Comparison of ENCODE assay signal across 20 mouse cellular contexts in the genomic region with DNA sequence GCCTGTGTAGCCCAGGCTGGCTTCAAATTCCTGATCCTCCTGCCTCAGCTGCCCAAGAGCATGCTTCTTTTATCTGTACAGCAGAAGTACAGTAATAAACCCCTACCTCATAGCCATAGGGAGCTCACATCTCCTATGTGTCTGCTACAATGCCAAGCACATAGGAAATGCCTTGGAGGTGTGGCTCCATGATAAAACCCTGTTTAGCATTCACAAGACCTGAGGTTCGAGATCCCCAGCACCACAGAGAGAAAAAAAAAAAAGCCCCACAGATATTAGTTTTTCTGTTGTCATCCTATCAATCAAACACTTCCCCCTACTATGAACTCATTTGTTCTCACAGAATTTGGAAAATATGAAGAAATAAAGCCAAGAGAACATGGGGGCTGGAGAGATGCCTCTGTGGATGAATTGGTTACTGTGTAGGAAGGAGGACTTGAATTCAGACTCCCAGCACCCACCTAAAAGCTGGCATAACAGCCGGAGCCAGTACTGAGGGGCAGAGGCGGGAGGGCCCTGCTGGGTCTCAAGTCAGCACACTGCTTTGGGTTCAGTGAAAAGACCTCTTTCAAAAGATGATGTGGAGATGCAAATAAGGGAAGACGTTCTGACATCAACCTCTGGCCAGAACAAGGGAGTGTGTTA. TPM values are rescaled to one million over a fixed set of nuclear protein-coding genes. Genes with fewer than 3 reads are reported as not detected.
A peak's percentile ranks its signal among the peaks of the same experiment; 100 is the strongest.
DNase-seq lines count a peak whose midpoint lies in the region; ATAC-seq lines count a peak whose summit lies in the region.
"Had no signal": no experiment of that assay in that cellular context is flagged by ENCODE, and none has a peak within 500 bp of the region (broad histone marks: within the 10 kb centered on the region; RNA-seq: fewer than 3 reads in every experiment).

No protein-coding gene starts in this region.

- 0 out of 2 replicates have a peak overlapping the region, but pooled peaks have one; percentile 6 for H3K9ac ChIP-seq in liver, embryonic 13.5 days
- no peak overlapping the region for H3K9ac ChIP-seq in liver, embryonic 15.5 days
- H3K9ac ChIP-seq: forebrain, embryonic 13.5 days; forebrain, postnatal 0 days; heart, embryonic 12.5 days; hindbrain, embryonic 14.5 days had no signal

- no peaks in the 10 kb centered on the region for H3K27me3 ChIP-seq in liver, embryonic 13.5 days
- H3K27me3 ChIP-seq in liver, embryonic 15.5 days = no peaks in the 10 kb centered on the region

- no peak overlapping the region for H3K4me2 ChIP-seq in liver, embryonic 13.5 days
- H3K4me2 ChIP-seq in liver, embryonic 15.5 days = no peak overlapping the region
- H3K4me2 ChIP-seq: forebrain, embryonic 13.5 days; heart, embryonic 12.5 days; hindbrain, embryonic 14.5 days had no signal

- peaks cover 59% of the 10 kb centered on the region for H3K4me1 ChIP-seq in liver, embryonic 13.5 days (replicated peaks)
- peaks cover 63% of the 10 kb centered on the region for H3K4me1 ChIP-seq in liver, embryonic 15.5 days (replicated peaks)
- H3K4me1 ChIP-seq: heart, embryonic 12.5 days; hindbrain, embryonic 10.5 days had no signal

- H3K36me3 ChIP-seq in liver, embryonic 13.5 days = no peaks in the 10 kb centered on the region
- H3K36me3 ChIP-seq in liver, embryonic 15.5 days (replicated peaks) = 0 out of 2 replicates have a peak, but pooled peaks cover 3% of the 10 kb centered on the region
- H3K36me3 ChIP-seq: embryonic facial prominence, embryonic 10.5 days; heart, embryonic 12.5 days; hindbrain, embryonic 10.5 days had no signal

- H3K4me3 ChIP-seq in liver, embryonic 13.5 days (replicated peaks) = no peak overlapping the region
- H3K4me3 ChIP-seq in liver, embryonic 15.5 days (replicated peaks) = no peak overlapping the region
- H3K4me3 ChIP-seq: embryonic facial prominence, embryonic 10.5 days; forebrain, embryonic 13.5 days; gastrocnemius, adult 2 months; heart, embryonic 12.5 days; hindbrain, embryonic 10.5 days had no signal

- no peak for ATAC-seq in liver, embryonic 13.5 days (ENCODE audit: low read depth)
- ATAC-seq in liver, embryonic 15.5 days (ENCODE audit: insufficient read depth) = no peak
- ATAC-seq: forebrain, embryonic 13.5 days; forebrain, postnatal 0 days had no signal

- peaks cover 10% of the 10 kb centered on the region for H3K9me3 ChIP-seq in liver, embryonic 13.5 days (replicated peaks)
- no peaks in the 10 kb centered on the region for H3K9me3 ChIP-seq in liver, embryonic 15.5 days (replicated peaks)
- H3K9me3 ChIP-seq: forebrain, embryonic 13.5 days had no signal

- 56% methylated on average over 4 of the region's 4 CpGs for WGBS in liver, embryonic 13.5 days (ENCODE audit: insufficient replicate concordance)
- WGBS in liver, embryonic 15.5 days (ENCODE audit: insufficient replicate concordance) = 62% methylated on average over 4 of the region's 4 CpGs

- H3K27ac ChIP-seq in liver, embryonic 13.5 days = peak overlapping the region; percentile 63
- H3K27ac ChIP-seq in liver, embryonic 15.5 days (replicated peaks) = peak overlapping the region; percentile 45; the same call in 1 of the 2 replicates
- H3K27ac ChIP-seq: embryonic facial prominence, embryonic 10.5 days; forebrain, embryonic 13.5 days; gastrocnemius, adult 2 months; hindbrain, embryonic 10.5 days; hindbrain, embryonic 14.5 days had no signal

- peak; percentile 49 for DNase-seq in layer of hippocampus, adult 11-12 months (ENCODE audit: low spot score)
- no peak for DNase-seq in layer of hippocampus, adult 9-10 months (ENCODE audit: low spot score)
- no peak for DNase-seq in liver, embryonic 13.5 days
- DNase-seq in liver = no peak
- no peak for DNase-seq in urinary bladder, postnatal 10 days (ENCODE audit: low spot score)
- DNase-seq in frontal cortex, postnatal 10 days (ENCODE audit: low spot score in 2 of 2) = no peak
- DNase-seq: adrenal gland, adult 2 months; adrenal gland, postnatal 36 days; cerebellum, adult 11 months; cerebellum, adult 9-10 months; forebrain, postnatal 0 days; gastrocnemius, adult 2 months; gastrocnemius, postnatal 25 days had no signal

RNA-seq across cellular contexts. Expression of a gene that starts 11.8 kb away (rescaled TPM):
- not detected in 2 replicates for polyA plus RNA-seq in liver, embryonic 13.5 days (2015; fragmentation: Nextera tagmentation; extraction: Ambion mirVana)
- not detected in 2 replicates for polyA plus RNA-seq in liver, embryonic 15.5 days (2015; fragmentation: Nextera tagmentation; extraction: Ambion mirVana)
- polyA plus RNA-seq: adrenal gland, adult 2 months; embryonic facial prominence, embryonic 10.5 days; heart, embryonic 12.5 days; heart, embryonic 16.5 days had no signal

RNA-seq across cellular contexts. Expression of a gene that starts 38.8 kb away (rescaled TPM):
- 15.8 and 19.0 TPM in 2 replicates for polyA plus RNA-seq in liver, embryonic 13.5 days (2015; fragmentation: Nextera tagmentation; extraction: Ambion mirVana)
- 16.3 and 17.0 TPM in 2 replicates for polyA plus RNA-seq in liver, embryonic 15.5 days (2015; fragmentation: Nextera tagmentation; extraction: Ambion mirVana)
